Mouse (Mus musculus) CH12.LX (cell line): ENCODE results near the gene Adamts14.

Experiments used
- CHD2 ChIP-seq: IDR thresholded peaks from 2 replicates; pipeline ENCODE4 v1.6.1; 2011; ENCODE audit warnings: low read length, improper control_type of control experiment
- CTCF ChIP-seq, 2 experiments: IDR thresholded peaks in 1 of 2; conservative IDR thresholded peaks in 1 of 2; 2 replicates each; pipeline ENCODE4 v1.5.1; 2011 to 2012; ENCODE audit warnings: low read depth in 2 of 2, low read length in 2 of 2, improper control_type of control experiment in 1 of 2, inconsistent platforms in 1 of 2, mild to moderate bottlenecking in 1 of 2, moderate library complexity in 1 of 2
- E2F4 ChIP-seq: IDR thresholded peaks from 2 replicates; pipeline ENCODE4 v1.6.1; 2011; ENCODE audit warnings: low read depth, low read length, improper control_type of control experiment; ENCODE audit not compliant: insufficient replicate concordance
- EP300 ChIP-seq: IDR thresholded peaks from 2 replicates; pipeline ENCODE4 v1.6.1; 2011; ENCODE audit warnings: low read length, improper control_type of control experiment
- JUN ChIP-seq: IDR thresholded peaks from 2 replicates; pipeline ENCODE4 v1.6.1; 2011; ENCODE audit warnings: low read depth, mild to moderate bottlenecking, low read length, improper control_type of control experiment, moderate library complexity; ENCODE audit not compliant: insufficient read depth
- JUND ChIP-seq: conservative IDR thresholded peaks from 2 replicates; pipeline ENCODE4 v1.6.1; 2011; ENCODE audit warnings: low read depth, low read length, improper control_type of control experiment
- MAFK ChIP-seq: IDR thresholded peaks from 2 replicates; pipeline ENCODE4 v1.6.1; 2011; ENCODE audit warnings: low read length, improper control_type of control experiment; ENCODE audit not compliant: insufficient replicate concordance
- MAZ ChIP-seq: IDR thresholded peaks from 2 replicates; pipeline ENCODE4 v1.6.1; 2012; ENCODE audit warnings: low read depth, mild to moderate bottlenecking, inconsistent platforms, low read length, improper control_type of control experiment, moderate library complexity
- MXI1 ChIP-seq: IDR thresholded peaks from 2 replicates; pipeline ENCODE4 v1.6.1; 2011; ENCODE audit warnings: mild to moderate bottlenecking, low read depth, low read length, improper control_type of control experiment
- POLR2A ChIP-seq: IDR thresholded peaks from 2 replicates; pipeline ENCODE4 v1.6.1; 2011; ENCODE audit warnings: low read depth, mild to moderate bottlenecking, improper control_type of control experiment, low read length
- RCOR1 ChIP-seq: conservative IDR thresholded peaks from 2 replicates; pipeline ENCODE4 v1.6.1; 2012; ENCODE audit warnings: low read depth, mild to moderate bottlenecking, inconsistent platforms, low read length, improper control_type of control experiment
- TCF12 ChIP-seq: IDR thresholded peaks from 2 replicates; pipeline ENCODE4 v1.6.1; 2014; ENCODE audit warnings: low read depth, mild to moderate bottlenecking, inconsistent platforms, low read length, improper control_type of control experiment
- USF1 ChIP-seq: IDR thresholded peaks from 2 replicates; pipeline ENCODE4 v1.6.1; 2014; ENCODE audit warnings: low read depth, mild to moderate bottlenecking, inconsistent platforms, low read length, improper control_type of control experiment
- ZMIZ1 ChIP-seq: IDR thresholded peaks from 2 replicates; pipeline ENCODE4 v1.6.1; 2012; ENCODE audit warnings: low read depth, mild to moderate bottlenecking, inconsistent platforms, low read length, improper control_type of control experiment

- no peak for TF ChIP-seq CTCF (conservative IDR thresholded peaks at IDR 0.05 in 1 of 2, IDR thresholded peaks at IDR 0.05 in 1 of 2; ENCODE audit: low read depth in 2 of 2, low read length in 2 of 2)
- no peak for TF ChIP-seq POLR2A
- no peak for TF ChIP-seq CHD2
- TF ChIP-seq TCF12: no peak
- no peak for TF ChIP-seq MXI1
- no peak for TF ChIP-seq JUND
- TF ChIP-seq E2F4: no peak
- TF ChIP-seq USF1: no peak
- TF ChIP-seq EP300: no peak
- no peak for TF ChIP-seq ZMIZ1
- no peak for TF ChIP-seq RCOR1
- no peak for TF ChIP-seq MAFK
- no peak for TF ChIP-seq MAZ
- no peak for TF ChIP-seq JUN
Observed at GRCm38 (mm10) chr10:61150616-61151015, 122.6 kb downstream of the Adamts14 start.
